Mouse (Mus musculus) CH12.LX (cell line): Measurements from ENCODE around the gene Malrd1. TPM values are rescaled to one million over a fixed set of nuclear protein-coding genes. Genes with fewer than 3 reads are reported as not detected.
A peak's percentile ranks its signal among the peaks of the same experiment; 100 is the strongest.

Experiments used
- DNase-seq: peaks from one replicate; pipeline ENCODE4 v3.0.0-alpha.2; 2013; ENCODE audit errors: extremely low read depth
- H3K27ac ChIP-seq: 2 replicates; pipeline ENCODE4 v1.5.1; 2012; ENCODE audit warnings: low read depth, mild to moderate bottlenecking, control low read depth, moderate library complexity; ENCODE audit not compliant: insufficient read depth
- H3K27me3 ChIP-seq: replicated peaks from 2 replicates; pipeline ENCODE3; 2012; ENCODE audit warnings: inconsistent platforms
- H3K36me3 ChIP-seq, 2 experiments: replicated peaks in 1 of 2; 2 replicates each; pipeline versions ENCODE3 to v1.6.1; 2012; ENCODE audit warnings: inconsistent platforms in 1 of 2, low read length in 1 of 2, mild to moderate bottlenecking in 1 of 2, mixed read lengths in 1 of 2, moderate library complexity in 1 of 2; ENCODE audit not compliant: control insufficient read depth in 1 of 2, insufficient read depth in 1 of 2
- H3K4me1 ChIP-seq, 2 experiments: 2 replicates each; pipeline ENCODE4 v1.6.1; 2012; ENCODE audit warnings: inconsistent platforms in 1 of 2, moderate library complexity in 1 of 2; ENCODE audit not compliant: insufficient read depth in 2 of 2, control insufficient read depth in 1 of 2
- H3K4me2 ChIP-seq: 2 replicates; pipeline ENCODE4 v1.6.1; 2012; ENCODE audit warnings: low read depth, mild to moderate bottlenecking, control low read depth; ENCODE audit not compliant: poor library complexity, insufficient read depth, severe bottlenecking
- H3K4me3 ChIP-seq, 3 experiments: fragments of 150-350 bp in 1 of 3; sonication (generic) in 1 of 3; replicated peaks in 1 of 3; 2 replicates each; pipeline versions ENCODE3 to v1.5.1; 2011 to 2012; ENCODE audit warnings: low read depth in 2 of 3, low read length in 2 of 3, mild to moderate bottlenecking in 2 of 3, moderate library complexity in 2 of 3, control low read depth in 1 of 3, improper control_type of control experiment in 1 of 3, inconsistent platforms in 1 of 3, mixed read lengths in 1 of 3; ENCODE audit not compliant: poor library complexity in 1 of 3
- H3K79me2 ChIP-seq: replicated peaks from 2 replicates; pipeline ENCODE4 v1.6.1; 2012; ENCODE audit warnings: mild to moderate bottlenecking, moderate library complexity; ENCODE audit not compliant: control insufficient read depth, poor library complexity, insufficient read depth, severe bottlenecking; ENCODE audit errors: extremely low read depth
- H3K9ac ChIP-seq: 2 replicates; pipeline ENCODE4 v1.6.1; 2012; ENCODE audit warnings: low read depth, mild to moderate bottlenecking, control low read depth, moderate library complexity; ENCODE audit not compliant: insufficient read depth
- H3K9me3 ChIP-seq: replicated peaks from 2 replicates; pipeline ENCODE3; 2012; ENCODE audit warnings: low read length, inconsistent platforms, mixed read lengths
- CHD1 ChIP-seq: IDR thresholded peaks from 2 replicates; pipeline ENCODE4 v1.6.1; 2012; ENCODE audit warnings: low read depth, low read length, improper control_type of control experiment, inconsistent platforms
- CTCF ChIP-seq, 2 experiments: IDR thresholded peaks in 1 of 2; conservative IDR thresholded peaks in 1 of 2; 2 replicates each; pipeline ENCODE4 v1.5.1; 2011 to 2012; ENCODE audit warnings: low read depth in 2 of 2, low read length in 2 of 2, improper control_type of control experiment in 1 of 2, inconsistent platforms in 1 of 2, mild to moderate bottlenecking in 1 of 2, moderate library complexity in 1 of 2
- ELF1 ChIP-seq: IDR thresholded peaks from 2 replicates; pipeline ENCODE4 v1.6.1; 2014; ENCODE audit warnings: low read depth, mild to moderate bottlenecking, inconsistent platforms, low read length, improper control_type of control experiment
- IRF4 ChIP-seq: IDR thresholded peaks from 2 replicates; pipeline ENCODE4 v1.6.1; 2014; ENCODE audit warnings: low read depth, mild to moderate bottlenecking, inconsistent platforms, low read length, improper control_type of control experiment
- JUN ChIP-seq: IDR thresholded peaks from 2 replicates; pipeline ENCODE4 v1.6.1; 2011; ENCODE audit warnings: low read depth, mild to moderate bottlenecking, low read length, improper control_type of control experiment, moderate library complexity; ENCODE audit not compliant: insufficient read depth
- MAX ChIP-seq: IDR thresholded peaks from 2 replicates; pipeline ENCODE4 v1.6.1; 2011; ENCODE audit warnings: low read length, improper control_type of control experiment
- MYC ChIP-seq: IDR thresholded peaks from 2 replicates; pipeline ENCODE4 v1.6.1; 2011; ENCODE audit warnings: low read depth, mild to moderate bottlenecking, improper control_type of control experiment, low read length
- NELFE ChIP-seq: IDR thresholded peaks from 2 replicates; pipeline ENCODE4 v1.6.1; 2011; ENCODE audit warnings: low read depth, low read length, improper control_type of control experiment
- POLR2A ChIP-seq: IDR thresholded peaks from 2 replicates; pipeline ENCODE4 v1.6.1; 2011; ENCODE audit warnings: low read depth, mild to moderate bottlenecking, improper control_type of control experiment, low read length
- RCOR1 ChIP-seq: conservative IDR thresholded peaks from 2 replicates; pipeline ENCODE4 v1.6.1; 2012; ENCODE audit warnings: low read depth, mild to moderate bottlenecking, inconsistent platforms, low read length, improper control_type of control experiment
- SIN3A ChIP-seq: IDR thresholded peaks from 2 replicates; pipeline ENCODE4 v1.6.1; 2012; ENCODE audit warnings: low read length, improper control_type of control experiment, inconsistent platforms
- USF2 ChIP-seq: conservative IDR thresholded peaks from 2 replicates; pipeline ENCODE4 v1.6.1; 2011; ENCODE audit warnings: low read depth, low read length, improper control_type of control experiment
- ZC3H11A ChIP-seq: IDR thresholded peaks from 2 replicates; pipeline ENCODE4 v1.6.1; 2012; ENCODE audit warnings: low read depth, mild to moderate bottlenecking, inconsistent platforms, low read length, improper control_type of control experiment
- ZKSCAN1 ChIP-seq: IDR thresholded peaks from 2 replicates; pipeline ENCODE4 v1.6.1; 2012; ENCODE audit warnings: low read depth, inconsistent platforms, low read length, improper control_type of control experiment, borderline replicate concordance
- dilution Hi-C: fragments of 300-500 bp; cut with MboI; formaldehyde crosslinking; loops from 2 replicates; pipeline ENCODE4 v1.14.3; 2020; ENCODE audit warnings: low sequenced_read_pairs; ENCODE audit not compliant: extremely low pct_unique_long_range_greater_than_20kb, extremely low pct_ligation_motif_present
- in situ Hi-C: fragments of 300-500 bp; cut with MboI; formaldehyde crosslinking; loops from 3 replicates; pipeline ENCODE4 v1.14.3; 2019; ENCODE audit warnings: low sequenced_read_pairs, low pct_ligation_motif_present, low pct_unique_long_range_greater_than_20kb, mixed read lengths
- polyA plus RNA-seq: library from polyadenylated mRNA; unstranded; fragments of >175 nt; gene quantifications from 2 replicates; pipeline ENCODE4 v1.2.1, GENCODE M21; 2012; ENCODE audit warnings: low read depth; ENCODE audit not compliant: insufficient read length
- total RNA-seq, 2 experiments: library from RNA; depleted of rRNA; stranded (reverse); fragments of 300-350 nt in 1 of 2; fragments of >200 nt in 1 of 2; gene quantifications; 2 replicates each; pipeline ENCODE4 v1.2.3; 2012 to 2014

Gene Malrd1
- total and polyA plus RNA-seq, 3 experiments: not detected

DNA sequence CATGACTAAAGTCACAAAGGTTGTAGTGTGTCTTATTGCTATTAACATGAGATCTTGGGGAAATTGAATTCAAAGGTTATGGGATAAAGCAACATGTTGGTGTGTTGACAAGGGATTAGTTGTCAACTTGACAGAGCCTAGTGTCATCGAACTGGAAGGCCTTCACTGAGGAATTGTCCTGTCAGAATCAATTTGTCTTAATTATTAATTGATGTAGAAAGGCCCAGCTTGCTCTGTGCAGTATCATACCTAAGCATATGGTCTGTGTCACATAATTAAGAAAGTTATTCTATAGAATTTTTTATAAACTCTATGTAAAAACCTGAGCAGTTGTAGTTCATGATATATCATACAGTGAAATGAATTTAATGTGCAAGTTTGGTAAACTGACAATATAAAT is 289.4 kb downstream of the Malrd1 start:
- Histone ChIP-seq H3K9ac (no peak overlapping the region), H3K79me2 (no peaks in the 10 kb centered on the region), H3K4me2 (no peak overlapping the region), H3K4me3 (no peak overlapping the region), H3K9me3 (no peaks in the 10 kb centered on the region), H3K4me1 (no peaks in the 10 kb centered on the region), H3K27ac (no peak overlapping the region), H3K27me3 (no peaks in the 10 kb centered on the region), H3K36me3 (no peaks in the 10 kb centered on the region)
- TF ChIP-seq ELF1: no peak
- TF ChIP-seq CTCF (conservative IDR thresholded peaks at IDR 0.05 in 1 of 2, IDR thresholded peaks at IDR 0.05 in 1 of 2; ENCODE audit: low read depth in 2 of 2, low read length in 2 of 2): no peak
- no peak for TF ChIP-seq CHD1
- TF ChIP-seq POLR2A: no peak
- TF ChIP-seq ZC3H11A: no peak
- no peak for TF ChIP-seq MAX
- no peak for TF ChIP-seq JUN
- TF ChIP-seq MYC: no peak
- TF ChIP-seq SIN3A: no peak
- no peak for TF ChIP-seq NELFE
- no peak for TF ChIP-seq IRF4
- dilution Hi-C loops: no loop called here
- no peak for DNase-seq
- in situ Hi-C loops: no loop called here

DNA sequence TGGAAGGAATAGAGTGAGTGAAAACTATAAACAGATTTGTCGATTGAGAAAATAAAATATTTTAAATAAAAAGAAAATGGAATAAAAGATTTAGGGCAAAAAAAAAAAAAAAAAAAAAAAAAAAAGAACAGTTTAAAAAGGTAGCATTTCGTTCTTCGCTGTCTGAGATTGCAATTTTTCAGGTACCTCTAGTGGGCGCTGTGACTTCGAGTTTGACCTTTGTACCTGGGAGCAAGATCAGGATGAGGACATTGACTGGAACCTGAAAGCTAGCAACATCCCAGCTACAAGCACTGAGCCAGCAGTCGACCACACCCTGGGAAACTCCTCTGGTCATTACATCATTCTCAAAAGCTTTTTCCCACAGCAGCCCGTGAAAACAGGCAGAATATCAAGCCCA is 343.1 kb downstream of the Malrd1 start:
- no peak overlapping the region for H3K9ac ChIP-seq
- no peaks in the 10 kb centered on the region for H3K36me3 ChIP-seq
- H3K27ac ChIP-seq: no peak overlapping the region
- in situ Hi-C loops: no loop called here
- H3K79me2 ChIP-seq: no peaks in the 10 kb centered on the region
- dilution Hi-C loops: no loop called here
- no peak overlapping the region for H3K4me3 ChIP-seq
- TF ChIP-seq CTCF (conservative IDR thresholded peaks at IDR 0.05 in 1 of 2, IDR thresholded peaks at IDR 0.05 in 1 of 2; ENCODE audit: low read depth in 2 of 2, low read length in 2 of 2): peak; percentile 12 to 18; a peak in 1 of 4 replicates
- TF ChIP-seq RCOR1: no peak
- TF ChIP-seq USF2: no peak
- no peak for TF ChIP-seq ZKSCAN1
- TF ChIP-seq, all 38 proteins: peak for 1
- DNase-seq: peak; percentile 1
- H3K4me2 ChIP-seq: no peak overlapping the region
- no peaks in the 10 kb centered on the region for H3K27me3 ChIP-seq
- peaks cover 2% of the 10 kb centered on the region for H3K9me3 ChIP-seq
- H3K4me1 ChIP-seq: no peaks in the 10 kb centered on the region
